Mouse (Mus musculus): ENCODE results near the gene Gm12248. TPM values are rescaled to one million over a fixed set of nuclear protein-coding genes. Genes with fewer than 3 reads are reported as not detected.
"Not testable (repeated sequence)": the region's sequence is repeated elsewhere in the genome, so short reads cannot be mapped to it uniquely, and the experiment has no call there.

Gene Gm12248
- polyA plus RNA-seq, 1 experiment from 2014 or later, result not detected

DNA sequence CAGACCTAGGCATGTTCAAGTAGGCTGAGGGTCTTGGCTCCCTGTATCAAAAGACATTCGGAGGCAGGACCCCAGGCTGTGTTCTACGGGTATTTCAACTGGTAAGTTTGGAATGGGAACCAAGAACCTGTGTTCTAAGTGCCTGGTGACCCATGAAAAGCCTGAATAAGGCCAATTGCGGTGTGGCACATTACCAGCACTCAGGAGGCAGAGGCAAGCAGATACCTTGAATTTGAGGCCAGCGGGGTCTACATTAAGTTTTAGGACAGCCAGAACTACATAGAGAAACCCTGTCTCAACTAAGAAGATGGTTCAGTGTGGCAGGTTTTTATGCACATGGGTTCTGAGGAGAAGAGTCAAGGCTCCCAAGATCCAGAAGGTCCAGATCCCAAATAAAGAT is 27.9 kb downstream of the Gm12248 start:
- no peaks in the 10 kb centered on the region for H3K4me1 ChIP-seq (ENCODE audit: control insufficient read depth, insufficient read depth, low read length)
- no peaks in the 10 kb centered on the region for H3K9me3 ChIP-seq (ENCODE audit: control insufficient read depth, low read length)
- no peak overlapping the region for H3K9ac ChIP-seq (ENCODE audit: low read depth, low read length)
- no peaks in the 10 kb centered on the region for H3K27me3 ChIP-seq (ENCODE audit: control insufficient read depth, insufficient read depth, low read length)
- no peak for ATAC-seq (ENCODE audit: low FRiP score, low TSS enrichment)
- H3K4me2 ChIP-seq (replicated peaks; ENCODE audit: low read depth, low read length), result no peak overlapping the region
- WGBS, result 88% methylated on average over 4 of the region's 4 CpGs
- H3K36me3 ChIP-seq (ENCODE audit: control insufficient read depth, insufficient read depth, low read length), result peaks cover 7% of the 10 kb centered on the region
- H3K4me3 ChIP-seq (ENCODE audit: low read length), result no peak overlapping the region
- no peak overlapping the region for H3K27ac ChIP-seq (ENCODE audit: low read depth, low read length)

DNA sequence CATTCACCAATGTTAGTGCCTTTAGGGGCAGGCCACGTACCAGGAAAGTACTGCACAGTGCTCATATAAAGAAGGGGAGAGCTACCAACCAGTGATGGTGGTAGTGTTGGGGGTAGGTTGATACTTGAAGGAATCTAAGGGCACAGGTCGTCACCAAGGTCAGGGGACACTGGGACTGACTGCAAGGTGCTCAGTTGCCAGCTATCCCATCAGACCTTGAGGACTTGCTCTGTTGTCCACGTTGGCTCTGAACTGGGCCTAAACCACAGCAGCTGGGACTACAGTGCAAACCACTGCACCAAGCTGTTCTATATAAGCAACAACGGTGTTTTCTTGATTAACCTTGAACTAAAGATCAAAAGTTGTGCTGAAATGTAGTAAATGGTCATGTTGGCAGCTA is 30.3 kb downstream of the Gm12248 start:
- Histone ChIP-seq H3K4me3 (ENCODE audit: low read length) (no peak overlapping the region), H3K4me2 (replicated peaks; ENCODE audit: low read depth, low read length) (no peak overlapping the region), H3K4me1 (ENCODE audit: control insufficient read depth, insufficient read depth, low read length) (no peaks in the 10 kb centered on the region), H3K36me3 (ENCODE audit: control insufficient read depth, insufficient read depth, low read length) (peaks cover 24% of the 10 kb centered on the region), H3K27ac (ENCODE audit: low read depth, low read length) (no peak overlapping the region), H3K27me3 (ENCODE audit: control insufficient read depth, insufficient read depth, low read length) (no peaks in the 10 kb centered on the region), H3K9me3 (ENCODE audit: control insufficient read depth, low read length) (no peaks in the 10 kb centered on the region), H3K9ac (ENCODE audit: low read depth, low read length) (no peak overlapping the region)
- ATAC-seq (ENCODE audit: low FRiP score, low TSS enrichment), result no peak
- WGBS, result 91% methylated on average over 4 of the region's 4 CpGs

DNA sequence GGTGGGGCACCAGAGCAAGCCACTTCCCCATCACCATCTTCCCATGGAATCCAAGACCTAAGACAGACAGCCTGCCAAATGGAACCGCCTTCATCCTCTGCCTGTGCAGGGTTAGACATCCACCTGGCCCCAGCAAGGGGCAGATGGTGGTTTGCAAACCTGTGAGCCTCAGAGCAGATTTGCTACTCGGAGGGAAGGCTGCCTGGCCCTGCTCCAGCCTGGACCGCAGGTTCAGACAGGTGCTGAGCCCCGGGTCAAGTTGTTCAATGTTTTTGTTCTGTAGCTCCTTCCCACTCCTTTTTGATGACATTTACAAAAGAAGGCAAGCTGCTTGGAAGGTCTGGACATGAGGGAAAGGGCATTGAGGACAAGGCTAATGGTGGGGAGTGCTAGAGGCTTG is 31.7 kb downstream of the Gm12248 start:
- H3K36me3 ChIP-seq (ENCODE audit: control insufficient read depth, insufficient read depth, low read length), result peaks cover 37% of the 10 kb centered on the region
- H3K9me3 ChIP-seq (ENCODE audit: control insufficient read depth, low read length); H3K27me3 ChIP-seq (ENCODE audit: control insufficient read depth, insufficient read depth, low read length); ATAC-seq (ENCODE audit: low FRiP score, low TSS enrichment); H3K27ac ChIP-seq (ENCODE audit: low read depth, low read length); H3K4me1 ChIP-seq (ENCODE audit: control insufficient read depth, insufficient read depth, low read length); H3K9ac ChIP-seq (ENCODE audit: low read depth, low read length); H3K4me3 ChIP-seq (ENCODE audit: low read length); H3K4me2 ChIP-seq (replicated peaks; ENCODE audit: low read depth, low read length): not testable (repeated sequence)
- 92% methylated on average over 3 of the region's 4 CpGs for WGBS

DNA sequence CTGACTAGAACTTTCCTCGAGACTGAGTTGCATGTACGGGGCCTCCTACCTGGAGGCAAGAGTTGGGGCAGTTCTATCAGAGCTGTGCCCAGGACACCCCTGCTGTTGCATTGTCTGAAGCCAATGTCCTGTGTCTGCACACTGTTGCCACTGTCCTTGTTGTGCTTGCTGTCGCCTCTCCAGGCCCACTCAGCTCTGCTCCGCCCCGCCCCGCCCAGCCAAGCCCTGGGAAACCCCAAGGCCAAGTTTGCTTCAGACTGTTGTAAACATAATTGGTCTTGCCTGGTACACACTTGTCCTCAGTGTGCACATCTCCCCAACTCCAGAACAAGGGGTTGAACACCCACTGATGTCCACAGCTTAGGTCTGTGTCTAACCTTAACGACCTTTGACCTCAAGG is 33.2 kb downstream of the Gm12248 start:
- 93% methylated on average over 7 of the region's 7 CpGs for WGBS
- not testable (repeated sequence) for H3K27me3 ChIP-seq (ENCODE audit: control insufficient read depth, insufficient read depth, low read length); H3K9me3 ChIP-seq (ENCODE audit: control insufficient read depth, low read length); H3K4me2 ChIP-seq (replicated peaks; ENCODE audit: low read depth, low read length); ATAC-seq (ENCODE audit: low FRiP score, low TSS enrichment); H3K4me3 ChIP-seq (ENCODE audit: low read length); H3K4me1 ChIP-seq (ENCODE audit: control insufficient read depth, insufficient read depth, low read length); H3K27ac ChIP-seq (ENCODE audit: low read depth, low read length); H3K9ac ChIP-seq (ENCODE audit: low read depth, low read length)
- peaks cover 51% of the 10 kb centered on the region for H3K36me3 ChIP-seq (ENCODE audit: control insufficient read depth, insufficient read depth, low read length)

DNA sequence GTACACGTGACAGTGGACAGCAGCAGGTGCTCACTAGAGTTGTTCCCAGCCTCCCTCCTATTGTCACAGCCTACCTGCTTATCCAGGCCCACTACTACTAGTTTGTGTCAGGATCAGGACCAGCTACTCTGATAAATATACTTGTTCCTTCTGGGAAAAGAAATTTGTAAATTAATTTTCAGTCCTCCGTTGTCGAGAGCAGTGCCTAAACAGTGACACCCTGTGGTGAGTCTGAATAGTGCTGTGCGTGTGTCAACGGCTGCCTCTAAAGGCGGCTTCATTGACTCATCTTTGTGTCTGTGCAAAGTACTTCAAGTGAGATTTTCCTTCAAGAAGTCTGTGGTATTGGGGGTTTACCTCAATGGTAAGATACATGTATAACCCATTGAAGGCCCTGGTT is 35.5 kb downstream of the Gm12248 start:
- Histone ChIP-seq H3K27ac (ENCODE audit: low read depth, low read length) (no peak overlapping the region), H3K9me3 (ENCODE audit: control insufficient read depth, low read length) (no peaks in the 10 kb centered on the region), H3K4me2 (replicated peaks; ENCODE audit: low read depth, low read length) (no peak overlapping the region), H3K27me3 (ENCODE audit: control insufficient read depth, insufficient read depth, low read length) (no peaks in the 10 kb centered on the region), H3K4me3 (ENCODE audit: low read length) (no peak overlapping the region), H3K36me3 (ENCODE audit: control insufficient read depth, insufficient read depth, low read length) (peaks cover 72% of the 10 kb centered on the region), H3K4me1 (ENCODE audit: control insufficient read depth, insufficient read depth, low read length) (no peaks in the 10 kb centered on the region), H3K9ac (ENCODE audit: low read depth, low read length) (no peak overlapping the region)
- no peak for ATAC-seq (ENCODE audit: low FRiP score, low TSS enrichment)
- 67% methylated on average over 6 of the region's 6 CpGs for WGBS

DNA sequence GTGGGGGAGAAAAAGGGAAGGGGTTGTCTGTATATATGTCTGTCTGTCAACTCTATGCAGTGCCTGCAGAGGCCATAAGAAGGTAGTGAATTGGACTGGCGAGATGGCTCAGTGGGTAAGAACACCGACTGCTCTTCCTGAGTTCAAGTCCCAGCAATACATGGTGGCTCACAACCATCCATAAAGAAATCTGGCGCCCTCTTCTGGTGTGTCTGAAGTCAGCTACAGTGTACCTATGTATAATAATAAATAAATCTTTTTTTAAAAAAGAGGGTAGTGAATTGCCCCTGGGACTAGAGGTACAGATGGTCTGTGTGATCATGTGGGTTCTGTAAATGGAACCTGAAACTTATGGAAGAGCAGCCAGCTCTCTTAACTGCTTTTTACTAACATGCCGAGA is 46.5 kb downstream of the Gm12248 start:
- ATAC-seq (ENCODE audit: low FRiP score, low TSS enrichment), result no peak

DNA sequence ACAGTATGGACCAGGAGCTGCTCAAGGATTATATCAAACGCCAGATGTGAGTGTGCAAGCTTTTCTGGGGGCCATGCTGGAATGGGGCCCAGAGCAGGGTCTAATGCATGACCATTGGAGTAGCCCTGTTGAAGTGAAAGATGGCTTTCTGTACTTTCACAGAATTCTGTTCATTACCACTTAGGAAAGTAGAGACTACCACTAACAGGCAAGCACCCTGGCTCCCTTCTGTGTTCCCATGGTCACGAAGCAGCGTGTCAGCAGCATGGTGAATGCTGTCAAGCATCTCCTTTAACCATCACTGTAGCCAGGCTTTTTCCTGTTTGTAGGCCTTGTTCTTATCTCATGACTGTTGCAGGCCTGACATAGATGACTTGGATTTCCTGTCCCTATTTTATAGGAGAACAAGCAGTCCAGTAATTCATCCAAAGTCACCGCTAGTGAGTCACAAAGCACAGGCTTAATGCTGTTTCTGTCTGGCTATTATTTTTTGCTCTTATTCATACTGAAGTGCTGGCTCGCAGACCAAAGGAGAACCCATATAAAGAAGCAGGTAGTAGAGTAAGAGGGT is 50.0 kb downstream of the Gm12248 start:
- Histone ChIP-seq H3K9ac (ENCODE audit: low read depth, low read length) (no peak overlapping the region), H3K4me2 (replicated peaks; ENCODE audit: low read depth, low read length) (no peak overlapping the region), H3K4me1 (ENCODE audit: control insufficient read depth, insufficient read depth, low read length) (no peaks in the 10 kb centered on the region), H3K9me3 (ENCODE audit: control insufficient read depth, low read length) (no peaks in the 10 kb centered on the region), H3K27me3 (ENCODE audit: control insufficient read depth, insufficient read depth, low read length) (no peaks in the 10 kb centered on the region), H3K4me3 (ENCODE audit: low read length) (no peak overlapping the region), H3K27ac (ENCODE audit: low read depth, low read length) (no peak overlapping the region), H3K36me3 (ENCODE audit: control insufficient read depth, insufficient read depth, low read length) (peaks cover 42% of the 10 kb centered on the region)
- no peak for ATAC-seq (ENCODE audit: low FRiP score, low TSS enrichment)
- 87% methylated on average over 5 of the region's 5 CpGs for WGBS

More for the DNA sequence above, 46.5 kb downstream of the Gm12248 start:
- WGBS, result 81% methylated on average over 4 of the region's 4 CpGs
- H3K4me2 ChIP-seq (replicated peaks; ENCODE audit: low read depth, low read length), result no peak overlapping the region
- no peak overlapping the region for H3K9ac ChIP-seq (ENCODE audit: low read depth, low read length)
- no peaks in the 10 kb centered on the region for H3K4me1 ChIP-seq (ENCODE audit: control insufficient read depth, insufficient read depth, low read length)
- H3K27ac ChIP-seq (ENCODE audit: low read depth, low read length), result no peak overlapping the region
- H3K4me3 ChIP-seq (ENCODE audit: low read length), result no peak overlapping the region
- H3K27me3 ChIP-seq (ENCODE audit: control insufficient read depth, insufficient read depth, low read length), result no peaks in the 10 kb centered on the region
- no peaks in the 10 kb centered on the region for H3K9me3 ChIP-seq (ENCODE audit: control insufficient read depth, low read length)
- peaks cover 76% of the 10 kb centered on the region for H3K36me3 ChIP-seq (ENCODE audit: control insufficient read depth, insufficient read depth, low read length)

DNA sequence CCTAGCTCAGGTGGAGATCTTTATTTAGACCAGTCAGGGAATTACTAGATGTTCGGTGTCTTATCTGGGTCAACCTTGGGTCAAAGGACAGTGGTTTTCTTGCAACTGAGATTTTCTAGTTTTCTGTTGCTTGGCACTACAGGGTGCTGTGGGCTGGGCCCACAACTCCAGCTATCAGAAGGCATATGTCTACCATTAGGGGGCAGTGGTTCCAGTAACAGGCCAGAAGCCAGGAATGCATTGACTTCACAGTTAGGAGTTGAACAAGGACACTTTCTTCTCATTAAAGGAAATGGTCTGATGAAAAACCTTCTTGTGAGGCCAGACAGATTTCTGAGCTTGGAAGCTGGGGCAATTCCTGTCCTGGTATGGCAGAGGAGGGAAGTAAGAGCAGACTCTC is 53.9 kb downstream of the Gm12248 start:
- ATAC-seq (ENCODE audit: low FRiP score, low TSS enrichment), result no peak
- H3K9ac ChIP-seq (ENCODE audit: low read depth, low read length), result no peak overlapping the region
- no peak overlapping the region for H3K4me2 ChIP-seq (replicated peaks; ENCODE audit: low read depth, low read length)
- H3K4me1 ChIP-seq (ENCODE audit: control insufficient read depth, insufficient read depth, low read length), result 0 out of 2 replicates have a peak, but pooled peaks cover 5% of the 10 kb centered on the region
- no peaks in the 10 kb centered on the region for H3K9me3 ChIP-seq (ENCODE audit: control insufficient read depth, low read length)
- WGBS, result 86% methylated on average over 1 of the region's 1 CpGs
- no peak overlapping the region for H3K27ac ChIP-seq (ENCODE audit: low read depth, low read length)
- peaks cover 21% of the 10 kb centered on the region for H3K36me3 ChIP-seq (ENCODE audit: control insufficient read depth, insufficient read depth, low read length)
- H3K27me3 ChIP-seq (ENCODE audit: control insufficient read depth, insufficient read depth, low read length), result no peaks in the 10 kb centered on the region
- H3K4me3 ChIP-seq (ENCODE audit: low read length), result no peak overlapping the region

DNA sequence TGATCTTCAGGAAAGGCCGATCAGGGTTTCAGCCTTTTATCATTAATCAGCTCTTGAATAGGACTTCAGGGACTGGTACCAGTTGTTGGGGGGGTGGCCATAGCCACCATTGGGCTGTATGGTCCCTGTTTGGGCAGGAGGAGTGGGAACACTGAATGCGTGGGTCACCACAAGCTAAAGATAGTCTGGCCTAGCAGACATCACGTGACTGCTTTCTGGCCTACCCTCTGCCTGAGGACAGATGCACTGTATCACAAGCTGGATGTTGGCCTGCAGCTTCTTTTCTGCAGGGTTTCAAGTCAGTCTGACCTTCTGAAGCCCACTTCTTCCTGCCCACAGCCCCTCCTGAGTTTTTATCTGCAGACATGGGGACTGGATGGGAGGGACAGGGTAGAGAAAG is 59.3 kb downstream of the Gm12248 start:
- H3K27ac ChIP-seq (ENCODE audit: low read depth, low read length), result no peak overlapping the region
- ATAC-seq (ENCODE audit: low FRiP score, low TSS enrichment), result no peak
- WGBS, result 73% methylated on average over 3 of the region's 3 CpGs

More for the DNA sequence above, 59.3 kb downstream of the Gm12248 start:
- Histone ChIP-seq H3K27me3 (ENCODE audit: control insufficient read depth, insufficient read depth, low read length) (no peaks in the 10 kb centered on the region), H3K4me1 (ENCODE audit: control insufficient read depth, insufficient read depth, low read length) (peaks cover 19% of the 10 kb centered on the region; the same call in 1 of the 2 replicates), H3K4me3 (ENCODE audit: low read length) (no peak overlapping the region), H3K9ac (ENCODE audit: low read depth, low read length) (no peak overlapping the region), H3K4me2 (replicated peaks; ENCODE audit: low read depth, low read length) (no peak overlapping the region), H3K9me3 (ENCODE audit: control insufficient read depth, low read length) (no peaks in the 10 kb centered on the region), H3K36me3 (ENCODE audit: control insufficient read depth, insufficient read depth, low read length) (no peaks in the 10 kb centered on the region)

Data from kidney, embryonic 14.5 days (tissue).